Mouse (Mus musculus) MEL-GATA-1-ER (cell line): ENCODE data around the gene Gpr55.
"Not testable (repeated sequence)": the region's sequence is repeated elsewhere in the genome, so short reads cannot be mapped to it uniquely, and the experiment has no call there.

Experiments
- DNase-seq: peaks from one replicate; pipeline ENCODE4 v3.0.0-alpha.2; 2012; ENCODE audit warnings: low read depth; ENCODE audit errors: extremely low read depth

Gpr55 gene

GRCm38 (mm10) chr1:85960873-85961272 is at the start of gene Gpr55:
Gene Gpr55 (minus strand): TSS chr1:85961007.
- peak; percentile 77 for DNase-seq

- DNase-seq = peak; percentile 44
Observed at GRCm38 (mm10) chr1:86007778-86008177, 47.0 kb upstream of the Gpr55 start.

DNA sequence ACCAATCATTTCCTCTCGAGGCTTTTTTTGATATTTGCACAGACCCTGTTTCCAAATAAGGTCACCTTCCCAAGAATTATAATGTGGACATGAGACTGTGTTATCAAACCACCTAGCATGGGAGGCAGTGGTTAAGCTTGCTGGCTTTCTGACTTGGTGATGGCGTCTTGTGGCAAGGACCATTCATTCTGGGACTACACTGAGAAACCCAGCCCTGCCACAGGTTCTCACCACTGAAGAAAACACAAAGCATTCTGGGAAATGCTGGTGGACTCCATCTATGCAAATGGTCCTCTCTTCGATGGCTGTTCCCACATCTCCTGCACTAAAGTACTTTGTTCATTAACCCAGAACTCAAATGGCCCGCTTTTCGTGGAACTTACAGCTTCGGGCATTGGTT is 45.2 kb upstream of the Gpr55 start:
- no peak for DNase-seq

- DNase-seq = no peak
Observed at GRCm38 (mm10) chr1:86005540-86005939, 44.7 kb upstream of the Gpr55 start.

GRCm38 (mm10) chr1:85999853-86000570 is 39.2 kb upstream of the Gpr55 start:
- DNase-seq = no peak

- DNase-seq = no peak
Observed at GRCm38 (mm10) chr1:85998012-85998411, 37.2 kb upstream of the Gpr55 start.

DNA sequence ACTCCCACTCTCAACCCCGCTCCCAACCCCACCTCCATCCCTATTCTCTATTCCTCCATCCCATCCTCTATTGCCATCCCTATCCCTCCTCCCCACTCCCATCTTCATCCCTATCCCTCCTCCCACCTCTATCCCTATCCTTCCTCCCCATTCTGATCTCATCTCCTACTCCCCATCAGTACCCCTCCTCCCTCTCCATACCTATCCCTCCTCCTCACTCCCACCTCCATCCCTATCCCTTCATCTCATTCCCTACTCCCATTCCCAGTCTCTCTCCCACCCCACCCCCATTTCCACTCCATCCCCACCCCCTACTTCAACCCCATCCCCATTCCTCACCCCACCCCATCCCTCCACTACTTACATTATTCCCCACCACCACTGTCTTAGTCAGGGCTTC is 36.4 kb upstream of the Gpr55 start:
- DNase-seq = no peak

GRCm38 (mm10) chr1:85993541-85993940 is 32.7 kb upstream of the Gpr55 start:
- DNase-seq = no peak

DNA sequence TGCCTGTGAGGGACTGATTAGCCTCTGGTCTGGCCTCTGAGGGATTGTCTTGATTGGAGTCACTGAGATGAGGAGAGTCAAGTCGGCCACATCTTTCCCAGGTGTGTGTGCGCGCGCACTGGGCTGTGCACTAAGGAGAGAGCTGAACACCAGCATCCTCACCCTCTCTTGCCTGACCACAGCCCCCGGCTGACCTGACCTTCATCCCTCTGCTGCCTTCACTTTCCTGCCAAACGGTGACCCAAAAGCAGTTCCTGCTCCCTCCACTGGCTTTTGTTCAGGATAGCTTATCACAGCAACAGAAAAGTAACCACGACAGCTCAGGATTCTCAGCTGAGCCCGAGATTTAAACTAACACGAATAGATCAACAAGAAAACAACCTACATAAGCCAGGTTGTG is 31.4 kb upstream of the Gpr55 start:
- no peak for DNase-seq

DNA sequence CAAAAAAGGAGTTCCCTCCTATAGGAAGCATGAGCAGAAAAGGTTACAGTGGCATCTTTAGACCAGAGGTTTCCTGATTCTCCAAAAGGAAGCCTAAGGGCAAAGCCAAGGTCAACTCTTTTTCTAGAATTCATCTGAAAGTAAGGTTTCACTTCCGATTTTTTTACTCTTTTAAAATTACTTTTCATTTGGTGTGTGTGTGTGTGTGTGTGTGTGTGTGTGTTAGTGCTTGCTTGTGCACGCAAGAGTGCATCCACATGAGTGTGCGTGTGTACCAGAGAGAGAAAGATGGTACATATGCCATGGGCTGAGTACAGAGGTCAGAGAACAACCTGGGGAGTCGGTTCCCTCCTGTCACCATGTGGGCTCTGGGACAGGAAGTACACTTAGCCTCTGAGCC is 28.1 kb upstream of the Gpr55 start:
- not testable (repeated sequence) for DNase-seq

GRCm38 (mm10) chr1:85988351-85988750 is 27.5 kb upstream of the Gpr55 start:
- no peak for DNase-seq

GRCm38 (mm10) chr1:85985784-85986183 is 25.0 kb upstream of the Gpr55 start:
- DNase-seq = no peak

- no peak for DNase-seq
Observed at GRCm38 (mm10) chr1:85981738-85982357, 21.0 kb upstream of the Gpr55 start.

GRCm38 (mm10) chr1:85977709-85978108 is 16.9 kb upstream of the Gpr55 start:
- no peak for DNase-seq

- no peak for DNase-seq
Observed at GRCm38 (mm10) chr1:85973468-85973877, 12.7 kb upstream of the Gpr55 start.

DNA sequence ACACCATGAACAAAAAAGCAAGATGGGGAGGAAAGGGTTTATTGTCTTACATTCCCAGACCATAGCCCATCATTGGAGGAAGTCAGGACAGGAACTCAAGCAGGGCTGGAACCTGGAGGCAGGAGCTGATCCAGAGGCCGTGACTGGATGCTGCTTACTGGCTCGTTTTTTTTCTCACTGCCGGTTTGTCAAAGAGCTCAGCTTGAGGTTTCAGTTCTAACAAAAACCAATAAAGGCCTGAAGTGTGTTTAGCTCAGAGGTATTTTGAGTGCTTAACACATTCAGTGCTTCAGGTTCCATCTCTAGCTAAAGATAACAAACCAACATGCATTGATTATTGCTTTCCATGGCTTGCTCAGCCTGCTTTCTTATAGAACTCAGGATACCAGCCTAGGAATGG is 11.5 kb upstream of the Gpr55 start:
- DNase-seq = no peak

- no peak for DNase-seq
Observed at GRCm38 (mm10) chr1:85971070-85971469, 10.3 kb upstream of the Gpr55 start.

GRCm38 (mm10) chr1:85969519-85969918 is 8.7 kb upstream of the Gpr55 start:
- no peak for DNase-seq

DNA sequence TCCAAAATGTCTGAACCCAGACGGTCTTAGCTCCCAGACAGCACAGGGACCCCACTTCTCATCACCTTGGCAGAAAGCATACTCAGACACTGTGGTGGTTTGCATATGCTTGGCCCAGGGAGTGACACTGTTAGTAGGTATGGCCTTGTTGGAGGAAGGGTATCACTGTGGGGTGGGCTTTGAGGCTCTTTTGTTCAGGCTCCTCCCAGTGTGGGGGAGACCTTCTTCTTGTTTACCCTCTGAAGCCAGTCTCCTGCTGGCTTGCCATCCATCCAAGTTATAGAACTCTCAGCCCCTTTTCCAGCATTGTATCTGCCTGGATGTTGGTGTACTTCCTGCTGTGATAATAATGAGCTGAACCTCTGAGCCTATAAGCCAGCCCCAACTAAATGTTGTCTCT is 8.3 kb upstream of the Gpr55 start:
- no peak for DNase-seq

- no peak for DNase-seq
Observed at GRCm38 (mm10) chr1:85965856-85966255, 5.0 kb upstream of the Gpr55 start.

DNA sequence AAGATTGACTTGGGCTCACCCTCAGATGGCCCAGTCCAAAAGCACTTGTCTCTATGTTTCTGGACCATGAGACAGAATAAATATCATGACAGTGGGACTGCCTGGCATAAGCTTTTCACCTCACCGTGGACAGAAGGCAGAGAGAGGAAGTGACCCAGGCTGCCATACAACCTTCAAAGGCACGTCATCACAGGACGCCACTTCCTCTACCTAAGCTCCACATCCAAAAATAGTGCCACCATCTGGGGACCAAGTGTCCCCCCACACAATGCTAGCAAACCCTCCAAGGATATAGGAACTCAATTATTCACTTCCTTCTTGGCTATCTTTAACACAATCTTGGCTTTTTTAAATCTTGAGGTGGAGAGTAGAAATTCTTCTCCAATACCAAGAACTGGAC is 1.3 kb upstream of the Gpr55 start:
- no peak for DNase-seq

DNA sequence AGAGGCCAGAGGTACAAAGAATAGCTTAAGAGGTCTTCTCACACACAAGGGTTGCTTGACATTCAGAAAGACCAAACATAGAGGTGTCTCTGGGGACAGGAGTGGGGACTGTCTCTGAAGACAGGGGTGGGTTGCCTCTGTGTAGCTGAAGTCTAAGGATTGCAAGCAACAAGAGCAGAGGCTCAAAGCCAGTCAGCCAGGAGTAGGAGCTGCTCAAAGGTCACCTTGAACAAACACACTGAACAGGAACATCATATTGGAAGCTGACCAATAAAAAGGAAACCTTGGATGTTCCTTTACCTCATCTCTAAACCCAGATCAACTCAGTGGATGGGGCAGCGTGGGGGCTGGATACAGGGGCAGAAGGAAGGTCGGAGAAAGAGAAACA is 924 bp downstream of the Gpr55 start:
- DNase-seq = no peak
